Mouse (Mus musculus): ENCODE data around the gene Zfp579.

- TF ChIP-seq GATA1 (IDR thresholded peaks at IDR 0.05; ENCODE audit: low read length) = no peak
- no peak for TF ChIP-seq TAL1 (IDR thresholded peaks at IDR 0.05; ENCODE audit: low read length)
Observed at GRCm38 (mm10) chr7:4950561-4951342, 45.2 kb downstream of the Zfp579 start.

Data from erythroblast, embryonic 14.5 days (primary cell).